ENCODE assay signal across 30 mouse cellular contexts in the genomic region with DNA sequence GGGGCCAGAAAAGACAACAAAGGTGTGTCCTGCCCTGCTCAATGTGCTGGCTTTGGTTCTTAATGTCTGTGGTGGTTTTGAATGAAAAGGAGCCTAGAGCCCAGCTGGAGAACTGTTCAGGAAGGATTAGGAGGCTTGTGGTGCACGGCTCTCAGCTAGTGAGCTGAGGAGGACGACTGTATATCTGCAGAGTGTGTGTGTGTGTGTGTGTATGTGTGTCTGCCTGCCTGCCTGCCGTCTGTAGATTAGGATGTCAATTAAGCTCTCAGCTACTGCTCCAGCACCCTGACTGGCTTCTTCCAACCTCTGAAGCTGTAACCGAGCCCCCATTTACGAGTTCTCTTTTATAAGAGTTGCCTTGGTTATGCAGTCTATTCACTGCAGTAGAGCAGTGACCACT.
DNase-seq lines count a peak whose midpoint lies in the region; ATAC-seq and TF ChIP-seq lines count a peak whose summit lies in the region.
"Had no signal": no experiment of that assay in that cellular context is flagged by ENCODE, and none has a peak within 500 bp of the region (broad histone marks: within the 10 kb centered on the region; RNA-seq: fewer than 3 reads in every experiment).

No protein-coding gene starts in this region.

- no peaks in the 10 kb centered on the region for H3K36me3 ChIP-seq in forebrain, embryonic 15.5 days
- no peaks in the 10 kb centered on the region for H3K36me3 ChIP-seq in forebrain, embryonic 13.5 days (ENCODE audit: poor library complexity, severe bottlenecking)
- no peaks in the 10 kb centered on the region for H3K36me3 ChIP-seq in liver, embryonic 11.5 days (ENCODE audit: control insufficient read depth, insufficient read depth, low read length)
- no peaks in the 10 kb centered on the region for H3K36me3 ChIP-seq in liver, postnatal 0 days (replicated peaks; ENCODE audit: insufficient read depth, low read length)
- H3K36me3 ChIP-seq in midbrain, embryonic 13.5 days, result no peaks in the 10 kb centered on the region
- H3K36me3 ChIP-seq in midbrain, embryonic 16.5 days (ENCODE audit: control insufficient read depth, insufficient read depth, low read length), result no peaks in the 10 kb centered on the region
- H3K36me3 ChIP-seq in neural tube, embryonic 15.5 days, result no peaks in the 10 kb centered on the region
- H3K36me3 ChIP-seq: embryonic facial prominence, embryonic 12.5 days; hindbrain, embryonic 10.5 days; kidney, embryonic 15.5 days; limb, embryonic 12.5 days; liver, embryonic 15.5 days; lung, embryonic 15.5 days had no signal

- intact Hi-C loops in left cerebral cortex, postnatal 14 days (cut with DNase I), result no loop called here

- ATAC-seq in forebrain, embryonic 15.5 days (replicated peaks), result no peak
- no peak for ATAC-seq in forebrain, embryonic 13.5 days
- peak; percentile 69 for ATAC-seq in liver, embryonic 11.5 days (replicated peaks; ENCODE audit: low FRiP score)
- ATAC-seq in liver, postnatal 0 days, result no peak
- peak; percentile 7; the same call in 1 of the 2 replicates for ATAC-seq in midbrain, embryonic 13.5 days
- no peak for ATAC-seq in midbrain, embryonic 16.5 days
- ATAC-seq in neural tube, embryonic 15.5 days (ENCODE audit: low FRiP score), result no peak
- ATAC-seq: hindbrain, embryonic 16.5 days had no signal

- no peak overlapping the region for H3K4me2 ChIP-seq in forebrain, embryonic 15.5 days (replicated peaks)
- no peak overlapping the region for H3K4me2 ChIP-seq in forebrain, embryonic 13.5 days
- H3K4me2 ChIP-seq in liver, embryonic 11.5 days, result no peak overlapping the region
- no peak overlapping the region for H3K4me2 ChIP-seq in liver, postnatal 0 days (ENCODE audit: low read depth, low read length)
- H3K4me2 ChIP-seq in midbrain, embryonic 13.5 days (replicated peaks), result no peak overlapping the region
- H3K4me2 ChIP-seq in midbrain, embryonic 16.5 days (ENCODE audit: low read length), result no peak overlapping the region
- H3K4me2 ChIP-seq in neural tube, embryonic 15.5 days, result no peak overlapping the region
- H3K4me2 ChIP-seq: embryonic facial prominence, embryonic 12.5 days; kidney, embryonic 15.5 days; limb, embryonic 12.5 days; liver, embryonic 15.5 days; lung, embryonic 15.5 days had no signal

- H3K27me3 ChIP-seq in forebrain, embryonic 15.5 days, result no peaks in the 10 kb centered on the region
- no peaks in the 10 kb centered on the region for H3K27me3 ChIP-seq in forebrain, embryonic 13.5 days
- H3K27me3 ChIP-seq in liver, embryonic 11.5 days (replicated peaks; ENCODE audit: control insufficient read depth, insufficient read depth, low read length), result no peaks in the 10 kb centered on the region
- H3K27me3 ChIP-seq in liver, postnatal 0 days (ENCODE audit: insufficient read depth, low read length), result no peaks in the 10 kb centered on the region
- no peaks in the 10 kb centered on the region for H3K27me3 ChIP-seq in midbrain, embryonic 13.5 days
- no peaks in the 10 kb centered on the region for H3K27me3 ChIP-seq in midbrain, embryonic 16.5 days (ENCODE audit: control insufficient read depth, insufficient read depth, low read depth, low read length)
- no peaks in the 10 kb centered on the region for H3K27me3 ChIP-seq in neural tube, embryonic 15.5 days (replicated peaks)
- H3K27me3 ChIP-seq: CH12.LX; embryonic facial prominence, embryonic 12.5 days; kidney, embryonic 15.5 days; limb, embryonic 12.5 days; liver, embryonic 15.5 days; lung, embryonic 15.5 days had no signal

- H3K4me3 ChIP-seq in forebrain, embryonic 15.5 days, result no peak overlapping the region
- H3K4me3 ChIP-seq in forebrain, embryonic 13.5 days, result no peak overlapping the region
- no peak overlapping the region for H3K4me3 ChIP-seq in liver, embryonic 11.5 days (ENCODE audit: low read depth, low read length)
- H3K4me3 ChIP-seq in liver, postnatal 0 days (ENCODE audit: low read depth, low read length), result no peak overlapping the region
- H3K4me3 ChIP-seq in midbrain, embryonic 13.5 days (replicated peaks), result no peak overlapping the region
- no peak overlapping the region for H3K4me3 ChIP-seq in midbrain, embryonic 16.5 days (ENCODE audit: low read depth, low read length)
- no peak overlapping the region for H3K4me3 ChIP-seq in neural tube, embryonic 15.5 days (replicated peaks)
- H3K4me3 ChIP-seq: embryonic facial prominence, embryonic 12.5 days; hindbrain, embryonic 10.5 days; kidney, embryonic 15.5 days; limb, embryonic 12.5 days; liver, embryonic 15.5 days; lung, embryonic 15.5 days had no signal

- H3K4me1 ChIP-seq in forebrain, embryonic 15.5 days, result peaks cover 26% of the 10 kb centered on the region
- H3K4me1 ChIP-seq in forebrain, embryonic 13.5 days, result peaks cover 33% of the 10 kb centered on the region
- H3K4me1 ChIP-seq in liver, embryonic 11.5 days (replicated peaks; ENCODE audit: control insufficient read depth, insufficient read depth, low read length), result peaks cover 18% of the 10 kb centered on the region
- peaks cover 4% of the 10 kb centered on the region; the same call in 1 of the 2 replicates for H3K4me1 ChIP-seq in liver, postnatal 0 days (ENCODE audit: insufficient read depth)
- peaks cover 27% of the 10 kb centered on the region for H3K4me1 ChIP-seq in midbrain, embryonic 13.5 days (replicated peaks)
- peaks cover 5% of the 10 kb centered on the region for H3K4me1 ChIP-seq in midbrain, embryonic 16.5 days (ENCODE audit: control insufficient read depth, insufficient read depth, low read length)
- peaks cover 13% of the 10 kb centered on the region for H3K4me1 ChIP-seq in neural tube, embryonic 15.5 days

- no peak for DNase-seq in liver, embryonic 11.5 days (ENCODE audit: low spot score)
- no peak for DNase-seq in liver, postnatal 0 days
- no peak for DNase-seq in left cerebral cortex, postnatal 14 days (ENCODE audit: low spot score in 2 of 2)
- DNase-seq: adrenal gland, postnatal 10 days; cerebellum, adult 11 months; cerebellum, adult 9-10 months; cerebellum, postnatal 36 days; embryo, embryonic 11 days; gastrocnemius, postnatal 10 days; heart, postnatal 14 days; kidney, adult 18-20 months; kidney, postnatal 25 days; lung, postnatal 4 days; right cerebral cortex, postnatal 4 days; thymus, adult 18-20 months; thymus, postnatal 25 days had no signal

- no peak overlapping the region for H3K9ac ChIP-seq in forebrain, embryonic 15.5 days (replicated peaks)
- no peak overlapping the region for H3K9ac ChIP-seq in forebrain, embryonic 13.5 days
- no peak overlapping the region for H3K9ac ChIP-seq in liver, embryonic 11.5 days (ENCODE audit: low read depth, low read length)
- H3K9ac ChIP-seq in liver, postnatal 0 days (replicated peaks), result no peak overlapping the region
- H3K9ac ChIP-seq in midbrain, embryonic 13.5 days (replicated peaks), result no peak overlapping the region
- H3K9ac ChIP-seq in midbrain, embryonic 16.5 days (ENCODE audit: low read depth, low read length), result no peak overlapping the region
- H3K9ac ChIP-seq in neural tube, embryonic 15.5 days (replicated peaks), result no peak overlapping the region
- H3K9ac ChIP-seq: embryonic facial prominence, embryonic 12.5 days; kidney, embryonic 15.5 days; limb, embryonic 12.5 days; liver, embryonic 15.5 days; lung, embryonic 15.5 days had no signal

- 40% methylated on average over 5 of the region's 5 CpGs for WGBS in forebrain, embryonic 15.5 days
- 37% methylated on average over 5 of the region's 5 CpGs for WGBS in forebrain, embryonic 13.5 days
- 47% methylated on average over 5 of the region's 5 CpGs for WGBS in liver, embryonic 11.5 days
- 57% methylated on average over 5 of the region's 5 CpGs for WGBS in liver, postnatal 0 days (ENCODE audit: insufficient replicate concordance)
- 41% methylated on average over 5 of the region's 5 CpGs for WGBS in midbrain, embryonic 13.5 days
- 36% methylated on average over 5 of the region's 5 CpGs for WGBS in midbrain, embryonic 16.5 days
- WGBS in neural tube, embryonic 15.5 days, result 41% methylated on average over 5 of the region's 5 CpGs

- no peak for TF ChIP-seq CTCF in liver, postnatal 0 days (IDR thresholded peaks at IDR 0.05; ENCODE audit: low read depth)

- no peak for TF ChIP-seq EP300 in liver, postnatal 0 days (IDR thresholded peaks at IDR 0.05; ENCODE audit: low read depth)

- no peaks in the 10 kb centered on the region for H3K9me3 ChIP-seq in forebrain, embryonic 15.5 days
- H3K9me3 ChIP-seq in forebrain, embryonic 13.5 days (replicated peaks), result no peaks in the 10 kb centered on the region
- H3K9me3 ChIP-seq in liver, embryonic 11.5 days (ENCODE audit: control insufficient read depth, low read length), result no peaks in the 10 kb centered on the region
- no peaks in the 10 kb centered on the region for H3K9me3 ChIP-seq in liver, postnatal 0 days (ENCODE audit: low read length)
- no peaks in the 10 kb centered on the region for H3K9me3 ChIP-seq in midbrain, embryonic 13.5 days
- H3K9me3 ChIP-seq in midbrain, embryonic 16.5 days (replicated peaks; ENCODE audit: control insufficient read depth, low read length, poor library complexity, severe bottlenecking), result no peaks in the 10 kb centered on the region
- H3K9me3 ChIP-seq in neural tube, embryonic 15.5 days (replicated peaks), result no peaks in the 10 kb centered on the region
- H3K9me3 ChIP-seq: embryonic facial prominence, embryonic 12.5 days; hindbrain, embryonic 10.5 days; kidney, embryonic 15.5 days; limb, embryonic 12.5 days; liver, embryonic 15.5 days; lung, embryonic 15.5 days had no signal

- H3K27ac ChIP-seq in forebrain, embryonic 15.5 days (replicated peaks), result 0 out of 2 replicates have a peak overlapping the region, but pooled peaks have one; percentile 20
- H3K27ac ChIP-seq in forebrain, embryonic 13.5 days, result no peak overlapping the region
- H3K27ac ChIP-seq in liver, embryonic 11.5 days (ENCODE audit: low read depth, low read length), result no peak overlapping the region
- H3K27ac ChIP-seq in liver, postnatal 0 days (ENCODE audit: low read depth), result no peak overlapping the region
- H3K27ac ChIP-seq in midbrain, embryonic 13.5 days, result peak overlapping the region; percentile 47
- no peak overlapping the region for H3K27ac ChIP-seq in midbrain, embryonic 16.5 days (ENCODE audit: low read length)
- H3K27ac ChIP-seq in neural tube, embryonic 15.5 days (replicated peaks), result peak overlapping the region; percentile 28; the same call in 1 of the 2 replicates
- H3K27ac ChIP-seq: embryonic facial prominence, embryonic 12.5 days; hindbrain, embryonic 10.5 days; kidney, embryonic 15.5 days; limb, embryonic 12.5 days; liver, embryonic 15.5 days; lung, embryonic 15.5 days; stomach, postnatal 0 days had no signal

Comparison
In these comparisons a context has a peak if more than half of its experiments do, and no peak if none do; other contexts are left out.
1. ATAC-seq: peak in liver, embryonic 11.5 days (single experiment) and midbrain, embryonic 13.5 days (single experiment); none in forebrain, embryonic 15.5 days (single experiment), forebrain, embryonic 13.5 days (single experiment), liver, postnatal 0 days (single experiment), midbrain, embryonic 16.5 days (single experiment) and neural tube, embryonic 15.5 days (single experiment).
2. H3K27ac ChIP-seq: peak in forebrain, embryonic 15.5 days (single experiment), midbrain, embryonic 13.5 days (single experiment) and neural tube, embryonic 15.5 days (single experiment); none in forebrain, embryonic 13.5 days (single experiment), liver, embryonic 11.5 days (single experiment), liver, postnatal 0 days (single experiment) and midbrain, embryonic 16.5 days (single experiment).